21 mouse cellular contexts compared by ENCODE assay signal in genomic region chr4:119075273-119075672, GRCm38 (mm10). TPM values are rescaled to one million over a fixed set of nuclear protein-coding genes. Genes with fewer than 3 reads are reported as not detected.
DNase-seq lines count a peak whose midpoint lies in the region; ATAC-seq and TF ChIP-seq lines count a peak whose summit lies in the region.
"Had no signal": no experiment of that assay in that cellular context is flagged by ENCODE, and none has a peak within 500 bp of the region (broad histone marks: within the 10 kb centered on the region; RNA-seq: fewer than 3 reads in every experiment).

No protein-coding gene starts in this region.

- H3K36me3 ChIP-seq in forebrain, embryonic 11.5 days (ENCODE audit: control insufficient read depth, insufficient read depth, low read length) = no peaks in the 10 kb centered on the region
- no peaks in the 10 kb centered on the region for H3K36me3 ChIP-seq in forebrain, postnatal 0 days (ENCODE audit: insufficient read depth)
- no peaks in the 10 kb centered on the region for H3K36me3 ChIP-seq in lung, embryonic 15.5 days
- no peaks in the 10 kb centered on the region for H3K36me3 ChIP-seq in ES-E14 (ENCODE audit: control insufficient read depth, insufficient read depth, low read length, poor library complexity, severe bottlenecking)
- H3K36me3 ChIP-seq in limb, embryonic 13.5 days = no peaks in the 10 kb centered on the region
- H3K36me3 ChIP-seq: forebrain, embryonic 12.5 days; heart, embryonic 15.5 days; neural tube, embryonic 12.5 days had no signal

- peaks cover 22% of the 10 kb centered on the region for H3K4me1 ChIP-seq in forebrain, embryonic 11.5 days (replicated peaks; ENCODE audit: control insufficient read depth, insufficient read depth, low read length)
- H3K4me1 ChIP-seq in forebrain, postnatal 0 days (ENCODE audit: insufficient read depth) = no peaks in the 10 kb centered on the region
- peaks cover 39% of the 10 kb centered on the region for H3K4me1 ChIP-seq in lung, embryonic 15.5 days
- peaks cover 13 to 37% of the 10 kb centered on the region in 2 experiments for H3K4me1 ChIP-seq in ES-E14 (ENCODE audit: control insufficient read depth in 2 of 2, insufficient read depth in 2 of 2, low read length in 2 of 2, poor library complexity in 1 of 2)
- H3K4me1 ChIP-seq in limb, embryonic 13.5 days = peaks cover 61% of the 10 kb centered on the region

- H3K4me2 ChIP-seq in forebrain, embryonic 11.5 days (ENCODE audit: low read depth, low read length, severe bottlenecking) = no peak overlapping the region
- H3K4me2 ChIP-seq in forebrain, postnatal 0 days (ENCODE audit: low read depth) = no peak overlapping the region
- no peak overlapping the region for H3K4me2 ChIP-seq in lung, embryonic 15.5 days
- no peak overlapping the region for H3K4me2 ChIP-seq in limb, embryonic 13.5 days (replicated peaks)
- H3K4me2 ChIP-seq: forebrain, embryonic 12.5 days; heart, embryonic 15.5 days; neural tube, embryonic 12.5 days had no signal

- WGBS in forebrain, embryonic 11.5 days = 41% methylated on average over 7 of the region's 7 CpGs
- WGBS in forebrain, postnatal 0 days = 42% methylated on average over 7 of the region's 7 CpGs
- 43% methylated on average over 7 of the region's 7 CpGs for WGBS in lung, embryonic 15.5 days
- 43% methylated on average over 7 of the region's 7 CpGs for WGBS in limb, embryonic 13.5 days

- H3K27me3 ChIP-seq in forebrain, embryonic 11.5 days (ENCODE audit: control insufficient read depth, insufficient read depth, low read length) = no peaks in the 10 kb centered on the region
- peaks cover 9% of the 10 kb centered on the region; the same call in 1 of the 2 replicates for H3K27me3 ChIP-seq in forebrain, postnatal 0 days (ENCODE audit: insufficient read depth, low read length)
- H3K27me3 ChIP-seq in lung, embryonic 15.5 days = peaks cover 18% of the 10 kb centered on the region; the same call in 1 of the 2 replicates
- peaks cover 20% of the 10 kb centered on the region for H3K27me3 ChIP-seq in limb, embryonic 13.5 days

- no peak overlapping the region for H3K4me3 ChIP-seq in forebrain, embryonic 11.5 days (ENCODE audit: low read depth, low read length)
- no peak overlapping the region for H3K4me3 ChIP-seq in forebrain, postnatal 0 days (ENCODE audit: low read depth, low read length)
- no peak overlapping the region for H3K4me3 ChIP-seq in lung, embryonic 15.5 days
- H3K4me3 ChIP-seq in ES-E14 (ENCODE audit: insufficient read depth in 1 of 2, low read depth in 1 of 2, low read length in 2 of 2, poor library complexity in 1 of 2, severe bottlenecking in 1 of 2) = no peak overlapping the region
- no peak overlapping the region for H3K4me3 ChIP-seq in limb, embryonic 13.5 days
- H3K4me3 ChIP-seq: forebrain, embryonic 12.5 days; heart, adult 2 months; heart, embryonic 15.5 days; neural tube, embryonic 12.5 days had no signal

- H3K27ac ChIP-seq in forebrain, embryonic 11.5 days (ENCODE audit: low read depth, low read length) = no peak overlapping the region
- no peak overlapping the region for H3K27ac ChIP-seq in forebrain, postnatal 0 days (ENCODE audit: low read depth, low read length)
- H3K27ac ChIP-seq in lung, embryonic 15.5 days = peak overlapping the region; percentile 39
- H3K27ac ChIP-seq in ES-E14 (ENCODE audit: insufficient read depth, low read depth, low read length, poor library complexity, severe bottlenecking) = peak overlapping the region; percentile 99
- 0 out of 2 replicates have a peak overlapping the region, but pooled peaks have one; percentile 48 for H3K27ac ChIP-seq in limb, embryonic 13.5 days
- H3K27ac ChIP-seq: forebrain, embryonic 12.5 days; heart, adult 2 months; heart, embryonic 15.5 days; neural tube, embryonic 12.5 days had no signal

- no peak for ATAC-seq in forebrain, embryonic 11.5 days (replicated peaks; ENCODE audit: low FRiP score)
- ATAC-seq in forebrain, postnatal 0 days = no peak
- no peak for ATAC-seq in lung, embryonic 15.5 days (ENCODE audit: borderline replicate concordance, extremely low read depth, low FRiP score, low TSS enrichment)
- no peak for ATAC-seq in limb, embryonic 13.5 days (ENCODE audit: low FRiP score, low read depth)
- ATAC-seq: inflammation-experienced regulatory T-cells, adult 6 months had no signal

- no peak for TF ChIP-seq CTCF in forebrain, postnatal 0 days (IDR thresholded peaks at IDR 0.05; ENCODE audit: low read depth)

- H3K9me3 ChIP-seq in forebrain, embryonic 11.5 days (ENCODE audit: control insufficient read depth, low read length) = no peaks in the 10 kb centered on the region
- no peaks in the 10 kb centered on the region for H3K9me3 ChIP-seq in forebrain, postnatal 0 days (ENCODE audit: low read length)
- no peaks in the 10 kb centered on the region for H3K9me3 ChIP-seq in lung, embryonic 15.5 days
- no peaks in the 10 kb centered on the region for H3K9me3 ChIP-seq in ES-E14 (ENCODE audit: control insufficient read depth, insufficient read depth, low read depth, low read length)
- H3K9me3 ChIP-seq in limb, embryonic 13.5 days = peaks cover 5% of the 10 kb centered on the region; the same call in 1 of the 2 replicates
- H3K9me3 ChIP-seq: forebrain, embryonic 12.5 days; heart, embryonic 15.5 days; neural tube, embryonic 12.5 days had no signal

- H3K9ac ChIP-seq in forebrain, embryonic 11.5 days (ENCODE audit: low read length) = no peak overlapping the region
- no peak overlapping the region for H3K9ac ChIP-seq in forebrain, postnatal 0 days
- no peak overlapping the region for H3K9ac ChIP-seq in lung, embryonic 15.5 days
- peak overlapping the region; percentile 51; the same call in 1 of the 2 replicates for H3K9ac ChIP-seq in ES-E14 (ENCODE audit: insufficient read depth, low read depth, low read length, poor library complexity, severe bottlenecking)
- H3K9ac ChIP-seq in limb, embryonic 13.5 days = no peak overlapping the region
- H3K9ac ChIP-seq: forebrain, embryonic 12.5 days; heart, embryonic 15.5 days; neural tube, embryonic 12.5 days had no signal

- in situ Hi-C loops in ES-E14 (cut with MboI; ENCODE audit: low sequenced_read_pairs in 2 of 2, unreplicated experiment in 2 of 2) = no loop called here

- peak; percentile 55 for DNase-seq in forebrain, embryonic 11.5 days (ENCODE audit: low spot score)
- DNase-seq in forebrain, postnatal 0 days = no peak
- DNase-seq in lung, postnatal 10 days = no peak
- DNase-seq in ES-E14 (ENCODE audit: low read depth, low spot score) = no peak
- DNase-seq in ovary, postnatal 14 days (ENCODE audit: low spot score) = no peak
- DNase-seq: adrenal gland, adult 8-10 months; cerebellum, adult 8-10 months; gastrocnemius, postnatal 14 days; heart, adult 2 months; kidney, adult 8-10 months; kidney, postnatal 25 days; lung, postnatal 4 days; right cerebral cortex, adult 18-20 months; spleen, adult 18-20 months; thymus, postnatal 36 days had no signal

TF ChIP-seq in ES-E14, 5 proteins besides CTCF, POLR2A, EP300 and RAD21:
- TF ChIP-seq ZC3H11A (IDR thresholded peaks at IDR 0.05; ENCODE audit: borderline replicate concordance, low read depth, low read length) = no peak
- TF ChIP-seq HCFC1 (IDR thresholded peaks at IDR 0.05; ENCODE audit: borderline replicate concordance, insufficient read depth, low read length) = no peak
- no peak for TF ChIP-seq MAFK (IDR thresholded peaks at IDR 0.05; ENCODE audit: insufficient read depth, low read depth, low read length)

RNA-seq across cellular contexts. Expression of gene Slc2a1, which starts 33.2 kb away (rescaled TPM):
- polyA plus RNA-seq in forebrain, embryonic 11.5 days (2014; fragmentation: Nextera tagmentation; extraction: Ambion mirVana) = 171 and 181 TPM in 2 replicates
- total RNA-seq in forebrain, postnatal 0 days (2014; rRNA removed) = 53.6 and 64.8 TPM in 2 replicates
- polyA plus RNA-seq in forebrain, postnatal 0 days (2015; fragmentation: Nextera tagmentation; extraction: Ambion mirVana) = 41.4 and 43.1 TPM in 2 replicates
- polyA plus RNA-seq in lung, embryonic 15.5 days (2015; fragmentation: Nextera tagmentation; extraction: Ambion mirVana) = 83.6 and 87.2 TPM in 2 replicates
- 526 and 1,358 TPM in 2 replicates for total RNA-seq in ES-E14 (2012; rRNA removed)
- 101 and 112 TPM in 2 replicates for polyA plus RNA-seq in limb, embryonic 13.5 days (2015; fragmentation: Nextera tagmentation; extraction: Ambion mirVana)

Comparison
In these comparisons a context has a peak if more than half of its experiments do, and no peak if none do; other contexts are left out.
1. H3K27ac ChIP-seq: peak in lung, embryonic 15.5 days (single experiment), ES-E14 (single experiment) and limb, embryonic 13.5 days (single experiment); none in forebrain, embryonic 11.5 days (single experiment) and forebrain, postnatal 0 days (single experiment).